Mouse (Mus musculus): ENCODE measurements at regions not wholly inside any gene's neighbourhood (a gene's known extent, or its start where the extent isn't known, plus 50 kb on each side); places are given as distances from the start of the nearest gene placed in this dataset.

DNA sequence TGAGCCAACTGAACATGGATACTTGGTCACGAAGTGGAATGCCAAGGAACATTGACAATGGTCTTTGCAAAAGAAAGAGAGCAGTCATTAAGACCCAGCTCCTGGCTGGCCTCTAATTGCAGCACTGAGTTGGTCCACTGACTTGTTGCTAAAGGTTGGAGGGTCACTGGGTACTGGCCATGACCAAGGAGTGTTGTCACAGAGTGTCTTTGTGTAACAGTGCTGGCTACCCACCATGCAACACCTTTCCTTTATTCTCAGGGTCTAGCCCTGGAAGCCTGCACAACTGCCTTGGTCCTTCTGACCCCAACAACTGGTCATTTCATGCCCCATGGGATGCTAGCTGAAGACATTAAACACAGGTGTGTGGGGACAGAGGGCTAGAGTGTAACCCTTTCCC lies 79.5 kb downstream of the Slc30a10 start:
- no peak for TF ChIP-seq CTCF (IDR thresholded peaks at IDR 0.05; ENCODE audit: low read depth)
- TF ChIP-seq EP300 (IDR thresholded peaks at IDR 0.05; ENCODE audit: low read depth), result no peak
